Mouse (Mus musculus): ENCODE data around the gene Cenpp.

DNA sequence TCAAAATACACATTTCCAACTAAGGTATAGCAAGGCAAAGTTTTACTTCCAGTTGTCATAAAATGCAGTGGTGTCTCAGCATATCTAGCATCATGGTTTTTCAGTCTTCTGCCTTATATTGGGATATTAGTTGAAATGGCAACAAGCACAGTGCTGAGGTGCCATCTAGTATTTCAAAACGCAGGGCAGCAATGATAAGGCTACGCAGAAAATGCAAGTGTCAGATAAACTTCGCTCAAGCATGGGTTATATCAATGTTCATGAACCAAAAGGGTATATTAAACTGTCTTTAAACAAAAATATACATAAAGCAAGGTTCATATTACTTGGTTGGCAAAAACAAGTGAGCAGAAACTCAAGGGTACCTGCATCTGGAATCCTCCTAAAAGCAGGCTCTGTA lies 35.6 kb downstream of the Cenpp start:
- no peak for TF ChIP-seq EP300 (IDR thresholded peaks at IDR 0.05; ENCODE audit: low read depth)
- TF ChIP-seq CTCF (IDR thresholded peaks at IDR 0.05; ENCODE audit: low read depth): no peak
